Mouse (Mus musculus) spleen, adult 2 months (tissue): ENCODE results near the gene G430095P16Rik.

Experiments
- CTCF ChIP-seq: fragments of 200-500 bp; IDR thresholded peaks from 2 replicates; pipeline ENCODE4 v1.5.1; 2011; ENCODE audit warnings: mild to moderate bottlenecking, inconsistent platforms; ENCODE audit not compliant: insufficient read depth, insufficient read length, insufficient replicate concordance; ENCODE audit errors: extremely low read depth
- POLR2A ChIP-seq: fragments of 200-500 bp; IDR thresholded peaks from 2 replicates; pipeline ENCODE4 v1.6.1; 2011; ENCODE audit warnings: low read depth, low read length, inconsistent platforms

GRCm38 (mm10) chr8:84774473-84774911 lies 51.7 kb downstream of the G430095P16Rik start:
- TF ChIP-seq POLR2A (no peak), CTCF (no peak)
